Mouse (Mus musculus) v-Abl transformed pro-B cells (cell line): ENCODE data around the gene Gnb1l.

Experiments
- in situ Hi-C, 2 experiments: fragments of 400-800 bp; cut with MboI; formaldehyde crosslinking; loops; one replicate each; pipeline ENCODE4 v1.15.1; 2025; ENCODE audit not compliant: unreplicated experiment in 2 of 2

Gnb1l gene

DNA sequence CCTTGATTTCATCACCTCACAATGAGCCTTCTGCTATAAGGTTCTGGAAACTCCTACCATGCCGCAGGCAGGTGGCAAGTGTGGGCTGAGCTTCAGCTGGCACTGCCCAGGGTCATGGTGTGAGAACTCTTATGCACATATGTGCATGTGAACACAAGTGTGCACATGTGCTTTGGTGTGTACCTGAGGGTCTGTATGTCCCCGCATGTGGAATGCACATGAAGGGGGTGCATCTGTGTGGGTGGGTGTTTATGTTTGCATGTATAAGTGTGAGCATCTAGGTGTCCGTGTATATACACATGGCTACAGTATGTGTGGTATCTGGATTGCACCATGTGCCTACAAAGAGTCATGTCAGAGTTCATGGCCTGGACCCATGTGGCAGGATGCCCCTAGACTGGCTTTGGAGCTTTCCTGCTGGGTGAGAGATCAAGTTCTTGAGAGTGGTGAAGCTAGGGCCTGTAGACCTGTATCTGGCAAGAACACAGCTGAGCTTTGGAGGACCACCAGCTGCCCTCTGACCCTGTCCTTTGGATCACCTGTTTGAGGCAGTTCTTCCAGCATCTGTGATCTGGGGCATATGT lies 39.0 kb downstream of the Gnb1l start:
- in situ Hi-C loops = no loop called here

DNA sequence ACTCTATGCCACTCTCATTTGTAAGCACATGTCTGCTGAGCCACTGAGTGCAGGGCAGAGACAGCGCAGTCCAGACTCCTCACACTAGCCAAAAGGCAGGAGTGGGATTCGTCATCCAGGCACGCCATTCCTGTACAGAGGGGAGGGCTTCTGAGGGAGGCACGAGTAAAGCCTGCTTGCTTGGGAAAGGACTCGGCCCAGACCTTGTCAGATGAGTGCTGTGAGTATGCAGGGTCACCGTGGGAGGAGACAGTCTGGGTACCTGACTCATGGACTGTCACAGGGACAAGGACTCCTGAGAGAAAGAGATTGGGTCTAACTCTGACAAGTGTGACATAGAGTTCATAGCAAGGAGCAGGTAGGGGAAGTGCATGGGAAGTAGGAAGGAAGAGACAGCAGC lies 40.8 kb downstream of the Gnb1l start:
- in situ Hi-C loops = no loop called here

DNA sequence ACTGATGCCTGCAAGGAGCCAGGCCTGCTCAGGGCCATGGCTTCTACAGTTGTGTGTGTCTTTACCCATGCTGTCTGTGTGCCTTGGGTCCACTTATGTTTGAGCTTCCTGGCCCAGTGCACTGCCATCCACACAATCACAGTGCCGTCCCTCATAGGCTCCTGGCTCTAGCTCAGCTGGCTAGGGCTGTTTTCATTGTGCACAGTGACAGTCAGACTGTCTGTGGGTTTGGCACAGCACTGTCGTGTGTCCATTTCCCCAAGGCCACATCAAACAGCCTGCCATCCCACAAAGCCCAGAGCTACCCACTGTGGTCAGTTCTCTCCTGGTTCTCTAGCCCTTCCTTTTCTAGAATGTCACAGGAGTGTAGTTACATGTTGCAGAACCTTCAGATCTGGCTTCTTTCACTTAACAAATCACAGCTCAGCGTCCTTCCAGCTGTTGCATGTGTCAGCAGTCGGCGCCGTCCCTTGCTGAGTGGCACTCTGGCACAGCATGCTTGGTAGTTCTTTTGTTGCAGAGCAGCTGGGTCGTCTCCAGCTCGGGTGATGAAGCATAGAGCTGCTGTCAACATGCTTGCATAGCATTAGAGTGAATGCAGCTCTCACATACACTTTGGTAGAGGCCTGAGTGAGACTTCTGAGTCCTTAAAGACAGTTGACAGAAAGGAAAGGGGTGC lies 44.8 kb downstream of the Gnb1l start:
- in situ Hi-C loops = no loop called here

DNA sequence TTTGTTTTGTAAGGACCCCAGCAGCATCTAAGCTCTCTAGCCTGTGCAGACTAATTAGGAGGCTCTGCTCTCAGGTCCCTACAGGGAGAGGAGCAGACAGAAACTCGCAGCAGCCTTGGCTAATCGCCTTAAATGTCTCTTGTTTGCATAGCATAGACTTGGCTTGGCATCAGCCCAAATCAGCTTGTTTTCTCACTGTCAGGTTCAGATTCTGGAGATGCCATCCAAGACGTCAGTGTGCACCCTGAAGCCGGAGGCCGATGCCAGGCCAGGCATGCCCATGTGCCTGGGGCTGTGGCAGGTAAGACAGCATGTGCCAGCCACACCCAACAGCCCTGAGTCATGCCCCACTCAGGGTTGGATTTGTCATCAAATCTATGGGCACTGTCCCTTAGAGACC lies 49.4 kb downstream of the Gnb1l start:
- in situ Hi-C loops = no loop called here

DNA sequence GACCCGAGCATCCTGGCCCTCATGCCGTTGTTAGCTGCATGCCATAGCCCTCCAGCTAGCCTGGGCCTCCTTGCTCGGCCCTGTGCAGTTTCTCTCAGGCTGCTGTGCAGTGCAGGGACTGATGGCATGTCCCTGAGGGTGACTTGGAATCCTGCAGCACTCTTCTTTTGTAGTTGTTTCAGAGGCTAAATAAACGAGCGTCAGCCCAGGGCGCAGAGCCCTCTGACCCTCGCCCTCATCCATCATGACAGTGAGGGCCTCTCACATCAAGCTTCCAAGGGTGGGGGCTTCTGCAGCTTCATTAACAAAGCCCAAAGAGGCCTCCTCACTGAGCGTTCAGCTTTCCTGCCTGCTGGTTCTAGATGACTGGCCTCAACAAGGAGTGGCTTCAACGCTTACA lies 53.1 kb downstream of the Gnb1l start:
- in situ Hi-C loops = no loop called here

DNA sequence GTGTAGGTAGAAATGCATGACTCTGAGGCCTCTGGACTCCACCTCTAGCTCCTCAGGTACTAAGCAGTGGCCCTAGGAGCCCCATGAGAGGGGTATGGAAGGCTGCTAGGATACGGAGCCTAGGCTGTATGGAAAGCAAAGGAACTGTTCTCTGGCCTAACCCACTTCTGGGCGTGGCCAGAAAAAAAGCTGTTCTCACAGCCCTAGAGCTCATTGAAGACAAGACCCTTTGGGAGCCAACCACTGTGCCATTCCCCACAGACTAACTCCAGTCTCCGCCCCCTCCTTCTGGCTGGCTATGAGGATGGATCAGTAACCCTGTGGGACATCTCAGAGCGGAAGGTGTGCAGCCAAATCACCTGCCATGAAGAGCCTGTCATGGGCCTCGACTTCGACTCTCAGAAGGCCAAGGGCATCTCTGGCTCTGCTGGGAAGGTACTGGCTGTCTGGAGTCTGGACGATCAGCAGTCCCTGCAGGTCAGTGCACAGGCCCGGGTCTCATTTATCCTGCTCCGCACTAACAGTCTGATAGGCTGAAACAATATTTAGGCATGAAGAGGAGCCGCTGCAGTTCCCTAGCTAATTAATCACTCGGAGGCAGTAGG lies 53.7 kb downstream of the Gnb1l start:
- in situ Hi-C loops = no loop called here

DNA sequence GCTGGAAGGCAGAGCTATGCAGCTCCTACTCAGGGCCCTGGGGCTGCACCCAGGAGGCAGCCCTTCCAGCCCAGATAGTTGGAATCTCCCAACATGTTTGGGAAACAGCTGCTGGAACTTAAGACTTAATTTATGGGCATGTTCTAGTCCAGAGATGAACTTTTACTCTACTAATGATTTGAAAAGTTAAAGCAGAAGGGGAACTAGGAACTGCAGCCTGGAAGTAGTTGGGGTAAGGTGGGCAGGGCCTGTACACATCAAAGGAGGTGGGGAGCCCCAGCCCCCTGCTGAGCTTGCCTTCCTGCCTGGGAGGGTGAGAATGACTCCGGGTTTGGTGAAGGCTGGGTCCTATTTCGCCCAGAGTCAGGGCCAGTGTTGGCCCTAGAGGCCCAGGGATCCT lies 56.2 kb downstream of the Gnb1l start:
- in situ Hi-C loops = no loop called here

DNA sequence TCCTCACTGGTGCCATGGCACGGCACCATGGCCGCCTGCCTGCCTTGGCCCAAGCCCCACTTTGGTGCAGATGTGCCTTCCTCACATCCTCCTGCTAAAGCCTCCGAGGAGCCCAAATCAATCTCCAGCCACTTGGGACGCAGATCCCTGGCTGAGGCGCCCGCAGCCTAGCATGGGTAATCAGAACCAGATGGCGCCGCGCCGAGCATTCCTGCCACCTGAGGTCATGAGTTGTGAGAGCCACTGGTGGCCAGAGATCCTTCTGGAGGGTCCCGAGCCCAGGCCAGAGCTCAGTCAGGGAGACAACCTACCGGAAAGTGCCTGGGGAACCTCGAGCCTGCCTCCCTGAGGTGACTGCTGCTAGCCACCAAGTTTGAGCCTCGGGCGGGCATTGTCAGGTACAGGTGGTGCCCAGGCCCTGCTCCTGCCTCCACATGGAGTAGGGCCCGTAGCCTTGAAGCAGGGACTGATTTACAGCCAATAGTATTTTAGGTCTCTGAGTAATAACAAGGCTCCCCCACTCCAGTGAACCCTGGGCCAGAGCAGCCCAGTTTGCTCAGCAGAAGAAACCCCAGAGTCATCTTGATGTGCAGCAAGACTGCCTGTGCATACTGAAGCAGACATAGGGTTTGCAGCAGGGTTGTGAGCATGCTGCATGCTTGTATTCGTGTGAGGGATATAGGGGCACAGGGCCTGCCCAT lies 56.9 kb downstream of the Gnb1l start:
- in situ Hi-C loops = no loop called here

DNA sequence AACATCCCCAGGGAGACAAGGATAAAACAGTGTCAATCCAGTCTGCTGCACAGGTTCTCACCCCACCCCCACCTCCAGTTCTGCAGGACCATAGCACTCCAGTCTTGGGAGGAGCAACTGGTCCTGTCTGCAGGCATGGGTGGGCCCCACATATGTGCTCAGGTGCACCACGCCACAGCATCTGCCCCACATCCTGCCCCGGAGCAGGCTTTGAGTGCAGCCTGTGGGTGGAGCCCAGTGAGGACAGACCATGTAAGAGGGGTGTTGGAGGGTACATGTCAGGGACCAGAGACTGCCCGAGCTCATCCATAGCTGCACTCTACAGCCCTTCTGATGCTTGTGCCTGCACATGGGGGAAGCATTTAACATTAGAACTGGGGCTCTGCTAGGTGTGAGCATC lies 57.9 kb downstream of the Gnb1l start:
- in situ Hi-C loops = no loop called here

DNA sequence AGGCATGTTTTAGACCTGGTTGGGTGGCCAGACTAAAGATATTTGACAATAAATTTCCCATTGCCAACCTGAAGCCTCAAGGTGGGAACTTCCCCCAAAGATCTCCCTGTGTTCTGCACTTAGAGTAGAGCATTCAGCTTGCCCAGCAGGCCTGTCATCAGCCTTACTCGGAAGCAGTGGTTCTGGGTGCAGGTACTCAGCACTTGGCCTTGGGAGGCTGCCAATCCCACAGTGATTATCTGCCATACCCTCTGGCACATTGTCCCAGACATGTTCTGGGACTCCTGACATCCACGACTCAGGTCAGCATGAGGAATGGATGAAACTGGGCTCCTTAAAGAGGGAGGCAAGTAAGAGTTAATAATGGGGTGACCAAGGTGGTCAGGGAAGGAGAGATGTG lies 66.0 kb downstream of the Gnb1l start:
- in situ Hi-C loops = no loop called here

DNA sequence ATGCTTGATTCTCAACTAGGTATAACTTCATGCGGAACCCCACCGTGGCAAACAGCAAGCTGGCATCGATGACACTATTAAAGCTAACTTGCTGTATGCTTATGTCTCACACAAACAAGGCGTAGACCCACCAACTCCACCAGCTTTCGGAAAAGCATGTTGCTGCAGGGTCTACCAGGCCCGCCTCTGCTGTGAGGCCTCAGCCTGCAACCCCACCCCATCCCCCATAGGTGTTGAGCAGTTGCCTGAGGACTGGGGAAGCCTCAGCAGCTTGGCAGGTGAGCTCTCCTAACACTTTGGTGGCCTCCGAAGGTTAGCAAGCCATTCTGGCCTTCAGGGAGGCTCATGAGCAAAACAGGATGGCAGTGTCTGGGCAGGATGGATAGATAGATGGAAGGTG lies 70.1 kb downstream of the Gnb1l start:
- in situ Hi-C loops = no loop called here

DNA sequence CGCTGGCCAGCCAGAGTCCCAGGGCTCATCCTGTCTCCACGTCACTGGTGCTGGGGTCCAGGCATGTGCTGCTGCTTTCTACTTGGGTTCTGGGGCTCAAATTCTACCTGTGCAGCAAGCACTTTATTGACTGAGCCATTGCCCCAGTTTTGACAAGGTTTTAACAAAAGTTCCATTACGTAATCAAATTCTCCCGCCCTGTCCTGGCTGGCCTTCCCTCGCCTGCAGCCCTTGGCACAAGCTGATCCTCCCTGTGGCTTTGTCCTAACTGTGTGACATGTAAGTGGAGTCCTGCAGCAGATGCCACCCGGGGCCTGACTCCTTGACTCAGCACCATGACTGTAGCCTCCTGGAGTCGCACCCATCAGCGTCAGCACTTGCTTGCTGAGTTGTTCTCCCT lies 75.7 kb downstream of the Gnb1l start:
- in situ Hi-C loops = no loop called here

DNA sequence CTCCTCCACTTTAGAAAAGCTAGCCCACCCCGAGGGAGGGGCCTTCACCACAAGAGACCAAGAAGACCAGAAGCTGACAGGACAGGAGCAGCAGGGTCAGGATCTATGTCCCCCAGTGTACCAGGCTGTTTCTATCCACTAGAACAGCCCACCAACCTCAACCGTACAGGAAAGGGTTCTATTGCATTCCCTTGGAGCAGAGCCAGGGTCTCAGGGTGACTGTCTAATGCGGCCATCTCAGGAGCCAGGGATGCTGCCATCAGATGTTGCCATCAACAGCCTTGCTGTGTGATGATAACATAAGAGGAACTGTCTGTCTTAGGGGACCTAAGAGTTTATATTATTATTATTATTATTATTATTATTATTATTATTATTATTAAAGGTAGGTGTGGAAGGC lies 78.6 kb downstream of the Gnb1l start:
- in situ Hi-C loops = no loop called here

DNA sequence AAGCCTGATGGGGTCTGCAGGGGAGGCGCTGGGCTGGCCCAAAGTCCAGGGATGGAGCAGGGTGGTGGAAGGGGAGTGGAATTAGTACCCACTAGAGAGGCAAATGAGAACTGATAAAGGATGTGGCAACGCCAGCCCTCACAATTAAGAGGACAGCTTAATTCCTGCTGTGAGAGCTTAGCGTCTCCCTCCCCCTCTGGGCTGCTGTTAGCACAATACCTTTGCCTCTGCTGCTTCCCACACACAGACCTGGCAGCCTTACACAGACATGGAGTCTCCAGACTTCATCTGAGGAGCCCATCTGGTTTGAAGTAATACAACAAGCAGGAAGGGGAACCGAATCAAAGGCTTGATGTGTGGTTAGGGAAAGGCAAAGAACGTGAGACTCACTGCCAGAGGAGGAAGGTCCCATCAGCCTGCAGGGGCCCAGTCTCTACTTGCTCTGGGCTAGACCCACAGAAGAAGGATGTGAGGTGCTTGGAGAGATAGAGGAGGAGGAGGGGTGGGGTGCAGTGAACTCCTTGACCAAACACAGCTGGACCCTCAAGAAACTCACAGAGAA lies 79.2 kb downstream of the Gnb1l start:
- in situ Hi-C loops = no loop called here

DNA sequence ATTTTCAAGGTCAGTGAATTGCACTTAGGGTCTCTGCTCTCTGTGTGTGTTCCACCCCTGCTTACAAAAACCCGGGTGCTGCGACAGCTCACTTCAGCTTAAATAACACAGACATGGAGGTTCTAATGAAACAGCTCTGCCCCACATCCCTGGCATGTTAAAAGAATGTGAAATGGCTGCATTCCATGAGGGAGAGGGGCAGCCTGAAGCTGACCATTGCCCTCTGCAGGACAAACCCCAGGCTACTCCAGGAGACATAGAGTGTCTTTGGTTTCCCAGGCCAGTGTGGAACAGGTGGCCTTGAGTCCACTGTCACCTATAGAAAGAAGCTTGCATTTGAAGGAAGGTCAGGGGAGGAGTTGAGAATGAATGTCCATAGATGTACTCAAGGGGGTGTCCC lies 81.9 kb downstream of the Gnb1l start:
- in situ Hi-C loops = no loop called here

DNA sequence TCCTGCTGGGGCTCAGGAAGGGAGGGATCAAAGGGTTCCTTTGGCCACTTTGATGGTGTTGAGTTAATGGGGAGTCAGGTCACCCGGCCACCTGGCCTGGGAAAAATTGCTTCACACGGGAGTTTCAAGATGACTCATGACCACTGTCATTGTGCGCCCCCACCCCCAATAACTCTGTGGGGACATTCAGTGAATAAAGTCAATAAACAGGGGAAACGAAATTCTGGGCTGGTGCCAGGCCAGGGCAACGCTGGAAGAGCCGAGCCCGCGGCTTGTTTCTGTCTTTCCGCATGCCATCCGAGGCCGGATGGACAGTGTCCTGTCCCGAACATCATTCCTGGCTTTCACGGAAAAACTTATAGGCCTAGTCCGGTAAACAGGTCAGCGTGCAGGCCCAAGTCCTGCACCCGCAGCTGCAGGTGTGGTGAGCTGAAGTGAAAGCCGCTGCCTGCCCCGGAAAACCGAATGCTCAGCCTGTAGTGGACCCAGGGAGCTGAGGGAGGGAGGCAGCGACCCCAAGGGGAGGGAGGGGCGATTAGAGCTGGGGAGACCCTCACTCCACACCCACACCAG lies 82.6 kb downstream of the Gnb1l start:
- in situ Hi-C loops = no loop called here

DNA sequence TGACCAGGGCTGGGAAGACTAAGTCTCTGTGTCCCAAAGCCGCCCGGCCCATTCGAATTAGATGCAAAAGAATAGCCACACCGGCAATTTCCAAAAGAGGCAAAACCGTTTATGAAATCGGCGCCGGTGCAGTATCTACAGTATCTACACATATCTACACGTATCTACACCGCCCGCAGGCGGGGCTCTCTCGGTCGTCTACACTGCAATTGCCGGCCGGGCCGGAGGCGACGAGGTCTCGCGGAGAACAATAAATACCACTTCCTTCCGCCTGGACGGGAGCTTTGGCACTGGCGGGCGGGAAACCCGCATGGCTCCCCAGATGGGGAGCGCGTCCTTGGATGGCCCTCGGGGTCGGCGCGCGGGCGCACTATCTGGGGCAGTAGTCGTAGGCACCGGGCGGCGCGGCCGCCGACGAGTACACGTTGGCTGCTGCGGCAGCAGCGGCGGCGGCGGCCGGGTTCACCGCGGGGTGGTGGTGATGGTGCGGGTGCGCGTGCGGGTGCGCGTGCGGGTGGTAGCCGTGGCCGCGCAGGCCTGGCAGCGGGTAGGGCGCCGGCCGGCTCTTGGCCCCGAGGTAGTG lies 83.2 kb downstream of the Gnb1l start:
- in situ Hi-C loops = no loop called here

DNA sequence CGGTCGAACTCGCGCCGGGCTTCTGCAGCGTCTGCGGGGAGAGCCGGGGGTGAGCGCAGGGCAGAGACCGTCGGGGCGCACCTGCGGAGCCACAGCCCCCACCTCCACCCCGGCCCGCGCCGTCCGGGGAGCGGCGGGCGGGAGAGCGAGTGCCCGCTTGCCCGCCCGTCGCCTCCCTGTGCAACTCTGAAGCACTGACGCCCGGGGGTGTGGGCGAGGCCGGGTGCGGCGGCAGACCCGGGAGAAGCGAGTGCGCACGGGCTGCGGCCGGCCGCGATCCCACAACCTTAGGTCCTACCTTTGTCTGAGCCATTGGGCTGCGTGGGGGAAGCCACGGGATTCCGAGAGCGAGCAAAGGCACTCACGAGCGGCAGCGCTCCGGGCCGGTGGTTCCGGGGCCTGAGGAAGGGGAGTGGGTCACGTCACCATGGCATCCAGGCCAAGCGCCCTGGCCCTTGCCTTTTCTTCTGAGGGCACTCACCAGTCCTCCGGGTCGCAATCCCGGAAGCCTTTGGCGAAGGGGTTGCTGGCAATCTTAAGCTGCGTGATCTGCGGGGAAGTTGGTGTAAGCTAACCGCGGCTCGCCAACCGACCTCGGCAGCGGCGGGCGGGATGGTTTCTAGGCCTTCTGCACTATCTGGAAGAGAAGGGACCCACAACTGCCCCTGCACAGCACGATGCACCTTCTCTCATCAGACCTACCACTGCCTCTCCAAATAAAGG lies 84.1 kb downstream of the Gnb1l start:
- in situ Hi-C loops = no loop called here

DNA sequence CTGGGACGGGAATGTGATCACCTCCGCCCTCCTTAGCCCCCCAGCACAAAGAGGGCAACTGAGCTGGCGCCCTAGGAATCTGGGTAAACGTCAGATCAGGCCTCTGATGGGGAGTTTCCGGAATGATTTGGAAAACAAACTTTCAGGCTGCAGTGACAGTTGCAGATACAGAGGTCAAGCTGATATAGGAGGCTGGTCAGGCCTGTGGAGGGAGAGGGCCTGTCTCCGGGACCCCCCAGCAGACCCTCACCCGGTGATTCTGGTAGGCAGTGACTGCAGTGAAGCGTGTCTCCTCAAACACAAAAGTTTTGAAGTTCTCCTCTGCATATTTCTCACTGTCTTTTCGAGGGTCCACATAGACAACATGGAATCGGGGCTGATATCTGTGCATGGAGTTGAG lies 84.7 kb downstream of the Gnb1l start:
- in situ Hi-C loops = no loop called here

DNA sequence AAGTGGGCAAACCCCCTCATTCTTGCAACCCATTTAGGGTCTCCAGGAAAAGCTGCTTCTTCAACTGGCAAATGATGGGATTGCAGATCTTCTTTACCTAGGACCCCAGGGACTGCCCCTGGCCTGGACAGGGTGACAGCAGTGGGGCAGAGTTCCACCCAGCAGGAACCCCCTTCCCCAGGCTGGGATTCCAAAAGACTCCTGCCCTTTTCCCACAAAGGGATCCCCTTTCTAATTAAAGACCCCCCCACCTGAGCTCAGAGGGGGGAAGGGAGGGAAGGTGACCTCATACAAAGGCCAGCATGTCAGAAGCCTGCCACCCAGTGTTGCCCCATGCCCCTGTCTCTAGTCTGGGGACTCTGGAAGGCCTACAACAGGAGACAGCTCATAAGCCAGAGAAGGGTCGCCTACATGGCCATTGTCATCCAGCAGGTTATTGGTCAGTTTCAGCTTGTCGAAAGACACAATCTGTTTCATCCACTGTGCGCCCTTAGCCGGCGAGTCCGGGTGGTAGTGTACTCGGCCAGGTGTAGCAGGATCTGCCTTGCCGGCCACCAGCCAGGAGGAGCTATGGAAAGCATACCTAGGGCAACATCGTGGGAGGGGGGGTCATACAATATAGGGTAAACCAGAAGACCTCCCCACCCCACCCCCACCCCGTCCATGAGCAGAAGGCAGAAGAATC lies 85.3 kb downstream of the Gnb1l start:
- in situ Hi-C loops = no loop called here
